Mouse (Mus musculus) activated CD4-positive, CD25-positive, alpha-beta regulatory T cell, adult 4 months (primary cell): ENCODE measurements around the gene Gsg1l2. TPM values are rescaled to one million over a fixed set of nuclear protein-coding genes. Genes with fewer than 3 reads are reported as not detected.

Source experiments
- ATAC-seq: one replicate; pipeline ENCODE4 v1.8.0; 2017
- polyA plus RNA-seq, 2 experiments: library from polyadenylated mRNA; unstranded; fragments of 100-300 nt; shearing (Covaris generic); gene quantifications; one replicate each; pipeline ENCODE4 v1.2.1; 2017

Gsg1l2 gene
- polyA plus RNA-seq, 2 experiments from 2014 or later: not detected

GRCm38 (mm10) chr11:67820221-67820620, 45.8 kb downstream of the Gsg1l2 start:
- no peak for ATAC-seq

DNA sequence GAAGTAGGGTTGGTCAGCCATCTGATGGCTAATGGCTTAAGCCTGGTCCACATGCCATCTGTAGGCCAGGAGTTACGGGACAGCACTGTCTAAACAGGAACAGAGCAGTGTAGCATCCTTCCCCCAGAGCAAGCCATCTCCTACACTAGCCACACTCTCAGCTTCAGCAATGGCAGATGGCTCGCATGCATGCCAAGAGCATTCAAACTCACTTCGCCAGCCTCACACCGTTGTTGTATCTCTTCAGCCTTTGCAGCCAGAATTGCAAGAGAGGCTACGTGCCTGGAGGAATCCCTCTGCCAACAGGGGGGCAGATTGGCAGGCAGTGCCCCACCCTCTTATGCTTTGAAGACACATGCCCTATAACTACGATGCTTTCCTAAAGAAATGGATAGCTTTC, 47.2 kb downstream of the Gsg1l2 start:
- ATAC-seq: no peak

GRCm38 (mm10) chr11:67828360-67829059, 54.1 kb downstream of the Gsg1l2 start:
- no peak for ATAC-seq

DNA sequence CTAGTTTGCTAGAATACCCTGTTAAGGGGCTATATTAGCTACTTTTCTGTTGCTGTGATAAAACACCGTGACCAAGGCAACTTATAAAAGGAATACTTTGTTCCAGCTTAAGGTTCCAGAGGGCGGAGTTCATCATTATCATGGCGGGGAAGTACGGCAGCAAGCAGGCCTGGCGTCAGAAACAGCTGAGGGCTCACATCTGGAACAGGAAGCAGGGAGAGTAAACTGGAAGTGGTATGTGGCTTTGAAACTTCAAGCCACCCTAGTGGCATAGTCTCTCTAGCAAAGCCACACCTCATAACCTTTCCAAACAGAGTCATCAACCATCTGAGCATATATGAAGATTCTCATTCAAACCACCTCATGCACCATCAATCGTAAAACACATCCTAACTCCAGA, 55.1 kb downstream of the Gsg1l2 start:
- no peak for ATAC-seq

DNA sequence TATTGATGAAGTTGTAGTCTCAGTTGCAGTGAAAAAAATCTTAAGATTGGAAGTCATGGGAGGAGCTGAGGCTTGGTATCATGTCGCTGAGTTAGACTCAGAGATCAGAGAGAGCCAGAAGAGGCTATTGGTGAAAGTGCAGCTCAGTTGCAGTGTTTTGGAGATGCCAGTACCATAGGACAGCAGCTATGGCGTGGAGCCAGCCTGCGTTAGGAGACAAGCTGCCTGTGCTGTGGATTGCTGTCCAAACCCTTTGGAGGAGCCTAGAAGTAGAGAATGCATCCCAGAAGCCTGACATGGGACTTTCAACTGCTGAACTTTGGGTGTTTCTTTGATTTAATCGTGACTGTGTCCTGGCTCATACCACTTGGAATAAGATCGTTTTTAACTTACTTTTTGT, 57.4 kb downstream of the Gsg1l2 start:
- no peak for ATAC-seq

- no peak for ATAC-seq
Observed at GRCm38 (mm10) chr11:67835408-67836078, 61.1 kb downstream of the Gsg1l2 start.

Other genes starting within 250 kb of the Gsg1l2 start
- not detected for gene Rcvrn, start 79.3 kb upstream of the Gsg1l2 start, polyA plus RNA-seq
- not detected for gene Glp2r, start 3.5 kb upstream of the Gsg1l2 start, polyA plus RNA-seq
- not detected for gene Dhrs7c, start 23.6 kb downstream of the Gsg1l2 start, polyA plus RNA-seq
- gene Usp43, start 147.5 kb downstream of the Gsg1l2 start, polyA plus RNA-seq: not detected
- not detected for gene Cfap52, start 191.0 kb downstream of the Gsg1l2 start, polyA plus RNA-seq
- gene Stx8, start 191.6 kb downstream of the Gsg1l2 start, polyA plus RNA-seq: 10 to 100 TPM; 58.8 to 83.5 TPM